Mouse (Mus musculus): Measurements from ENCODE around the gene Rab3a.

Rab3a gene

DNA sequence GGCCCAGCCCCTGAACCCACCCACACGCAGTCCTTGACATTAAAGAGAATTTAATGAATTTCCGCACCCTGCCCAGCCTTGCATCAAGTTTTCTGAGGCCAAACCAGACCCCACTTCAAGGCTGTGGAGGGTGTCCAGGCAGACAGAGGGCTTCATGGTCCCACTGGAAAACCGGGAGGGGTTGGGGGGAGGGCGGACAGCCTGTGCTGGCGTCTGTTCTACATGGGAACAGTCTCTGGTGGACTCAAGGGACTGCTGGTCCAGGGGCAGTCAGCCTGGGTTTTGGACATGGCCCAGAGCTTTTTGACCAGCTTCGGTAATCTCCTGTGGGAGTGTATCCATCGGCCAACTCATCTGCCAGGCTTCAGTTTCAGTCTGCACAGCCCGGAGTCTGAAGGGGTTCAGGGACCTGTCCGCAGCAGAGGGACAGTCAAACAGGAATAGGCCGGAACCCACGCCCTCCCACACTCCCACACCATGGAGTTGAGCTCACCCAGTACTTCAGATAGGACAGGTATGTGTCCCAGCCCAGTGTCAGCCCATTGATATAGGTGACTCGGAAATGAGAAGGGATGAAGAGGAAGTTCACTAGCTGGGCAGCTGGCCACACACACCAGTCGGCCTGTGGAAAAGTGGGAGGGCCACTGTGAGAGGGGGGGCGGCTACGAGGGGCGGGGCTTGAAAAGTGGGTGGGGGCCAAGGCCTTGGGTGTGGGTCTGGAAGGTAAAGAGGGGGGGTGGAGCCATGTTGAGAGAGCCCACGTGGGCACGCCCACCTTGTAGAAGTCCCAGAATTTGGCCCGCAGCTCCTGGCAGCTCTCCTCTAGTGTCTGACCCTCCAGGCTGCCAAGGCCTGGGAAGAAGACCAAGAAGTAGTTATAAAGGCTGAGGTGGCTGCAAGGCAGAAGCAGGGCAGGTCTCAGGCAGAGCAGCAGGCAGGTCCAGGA, 4.4 kb downstream of the Rab3a start:
- no peak for DNase-seq (ENCODE audit: low spot score in 2 of 2)

DNA sequence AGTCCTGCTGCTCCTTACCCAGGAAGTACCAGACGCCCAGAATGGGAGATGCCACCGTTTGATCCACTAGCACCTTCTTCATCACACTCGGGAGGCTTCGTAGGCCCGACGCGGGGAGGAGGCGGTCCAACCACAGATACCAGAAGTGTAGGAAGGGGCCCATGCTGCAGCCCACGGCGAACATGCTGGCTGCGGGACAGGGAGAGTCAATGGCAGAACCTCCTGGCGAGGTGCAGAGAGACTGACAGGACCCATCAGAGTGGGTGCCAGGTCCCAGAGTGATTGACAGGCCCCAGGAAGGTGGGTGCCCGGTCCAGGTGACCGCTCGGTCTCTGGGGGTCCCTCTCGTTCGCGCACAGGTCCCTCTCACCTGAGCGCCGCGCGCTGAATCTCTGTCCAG, 5.9 kb downstream of the Rab3a start:
- no peak for DNase-seq (ENCODE audit: low spot score in 2 of 2)

DNA sequence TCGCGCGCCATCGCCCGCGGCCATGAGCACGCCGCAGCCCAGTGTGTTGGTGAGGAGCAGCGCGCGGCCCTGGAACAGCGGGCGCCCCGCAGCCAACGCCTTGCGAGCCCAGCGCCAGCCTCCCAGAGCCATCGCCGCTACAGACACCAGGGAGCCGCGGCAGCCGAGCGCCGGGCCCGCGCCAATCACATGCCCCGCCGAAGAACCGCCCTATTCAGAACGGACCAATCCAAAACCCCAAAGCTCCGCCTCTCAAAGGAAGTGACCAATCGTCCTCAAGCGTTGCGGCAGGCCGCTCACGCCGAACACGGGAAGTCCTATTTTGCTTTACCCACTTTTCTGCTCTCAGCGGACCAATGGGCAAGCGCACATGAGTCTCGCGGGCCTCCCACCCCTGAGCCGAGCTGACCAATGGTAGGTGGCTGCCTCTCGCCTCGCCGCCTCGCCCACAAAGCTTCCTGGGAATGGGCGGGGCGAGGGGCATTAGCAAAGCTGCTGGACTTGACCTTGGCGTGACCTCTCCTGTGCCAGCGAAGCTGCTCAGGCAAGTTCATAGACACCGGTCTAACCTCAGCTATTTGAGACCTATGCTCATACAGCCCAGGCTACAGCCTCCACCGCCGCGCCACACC, 6.4 kb downstream of the Rab3a start, which contains the start of gene Mpv17l2:
Mpv17l2 (minus strand) TSS at position 172 of the 632 bp plus-strand sequence.
- peak; percentile 94 to 98 for DNase-seq (ENCODE audit: low spot score in 2 of 2)

- no peak for DNase-seq (ENCODE audit: low spot score in 2 of 2)
These were observed 7.6 kb downstream of the Rab3a start for GRCm38 (mm10) chr8:70762118-70762517.

DNA sequence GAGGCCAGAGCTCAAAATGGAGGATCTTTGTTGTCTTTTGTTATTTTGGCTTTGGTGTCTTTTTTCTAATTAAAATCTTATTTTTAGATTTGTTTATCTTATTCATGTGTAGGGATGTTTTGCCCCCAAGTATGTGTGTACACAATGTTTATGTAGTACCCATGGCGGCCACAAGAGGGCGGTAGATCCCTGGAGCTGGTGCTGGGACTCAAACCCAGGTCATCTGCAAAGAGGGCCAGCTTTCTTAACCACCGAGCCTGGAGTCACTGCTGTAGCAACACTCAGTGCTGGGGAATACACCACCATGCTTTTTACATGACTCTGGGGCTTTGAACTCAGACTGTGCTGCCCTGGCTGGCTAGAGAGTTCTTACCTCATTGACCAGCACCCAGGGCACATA, 8.9 kb downstream of the Rab3a start:
- DNase-seq (ENCODE audit: low spot score in 2 of 2), result no peak

GRCm38 (mm10) chr8:70764026-70764425, 9.5 kb downstream of the Rab3a start:
- no peak for DNase-seq (ENCODE audit: low spot score in 2 of 2)

- DNase-seq (ENCODE audit: low spot score in 2 of 2), result no peak
These were observed 10.2 kb downstream of the Rab3a start for GRCm38 (mm10) chr8:70764676-70765075.

GRCm38 (mm10) chr8:70765329-70765728, 10.8 kb downstream of the Rab3a start:
- no peak for DNase-seq (ENCODE audit: low spot score in 2 of 2)

DNA sequence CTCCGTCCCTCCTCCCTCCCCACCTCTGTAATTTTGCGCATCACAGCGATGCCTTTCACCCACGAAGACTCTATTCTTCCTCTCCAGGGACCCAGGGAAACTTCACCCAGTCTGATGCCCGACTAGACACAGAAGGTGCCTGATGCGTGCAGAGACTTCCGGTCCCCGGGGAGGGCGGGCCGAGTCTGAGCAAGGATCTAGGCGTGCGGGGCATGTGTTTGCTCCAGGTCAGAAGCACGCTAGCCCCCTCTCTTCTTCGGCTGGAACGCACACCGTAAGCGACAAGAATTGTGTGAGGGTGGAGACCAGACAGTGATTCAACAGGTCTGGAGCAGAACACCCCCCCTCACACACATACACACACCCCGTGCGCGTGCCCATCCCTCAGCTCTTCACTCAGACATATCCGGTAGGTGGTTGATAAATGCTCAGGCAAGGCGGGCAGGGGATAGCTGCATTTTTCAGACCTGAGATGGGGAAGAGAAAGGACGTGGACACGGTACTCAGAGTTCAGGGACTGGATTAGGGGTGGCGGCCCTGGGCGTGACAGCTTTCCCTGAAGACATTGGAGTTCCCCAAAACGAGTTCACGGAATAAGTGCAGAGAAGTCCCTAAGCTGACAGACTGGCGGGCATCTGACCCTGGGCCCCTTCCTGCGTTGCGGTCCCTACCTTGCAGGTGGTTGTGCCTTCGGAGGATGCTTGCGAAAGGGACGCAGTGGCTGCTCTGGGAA, 11.5 kb downstream of the Rab3a start:
- DNase-seq (ENCODE audit: low spot score in 2 of 2), result no peak

DNA sequence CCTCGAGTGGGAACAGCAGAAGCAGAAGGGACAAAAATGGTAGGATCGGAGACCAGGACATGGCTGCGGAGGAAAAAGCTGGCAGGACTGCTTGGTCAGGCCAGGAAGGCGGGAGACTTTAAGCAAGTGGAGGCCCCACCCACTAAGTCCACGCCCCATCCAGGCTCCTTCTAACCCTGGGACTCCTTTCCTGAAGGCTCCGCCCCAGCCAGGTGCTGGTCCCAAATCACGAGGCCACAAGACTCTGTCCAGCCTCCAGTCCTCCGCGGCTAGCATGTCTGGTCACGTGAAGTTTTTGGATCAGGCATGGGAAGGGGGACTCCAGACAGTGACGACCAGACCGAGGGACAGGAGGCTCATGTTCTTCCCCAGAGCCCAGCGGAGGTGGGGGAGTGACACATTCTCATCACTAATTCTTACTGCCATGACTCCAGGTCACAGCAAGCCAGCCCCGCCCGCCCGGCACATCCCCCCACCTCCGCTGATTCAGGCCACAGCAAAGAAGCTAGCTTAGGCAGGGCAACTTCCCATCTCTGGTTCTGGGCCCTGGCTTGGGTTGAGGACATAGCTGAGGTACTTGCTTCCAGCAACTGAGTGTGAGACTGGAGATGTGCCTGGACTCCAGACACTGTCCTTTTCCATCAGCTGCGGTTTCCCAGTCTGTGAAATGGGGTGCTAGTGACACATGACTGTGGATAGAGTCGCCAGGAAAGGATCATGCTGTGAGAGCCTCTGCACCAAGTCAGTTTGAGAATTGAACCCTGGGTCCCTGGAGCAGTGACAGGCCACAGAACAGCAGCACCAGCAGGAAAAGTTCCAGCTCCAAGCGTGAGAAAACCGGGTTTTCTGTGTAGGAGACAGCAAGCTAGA, 12.3 kb downstream of the Rab3a start:
- no peak for DNase-seq (ENCODE audit: low spot score in 2 of 2)

DNA sequence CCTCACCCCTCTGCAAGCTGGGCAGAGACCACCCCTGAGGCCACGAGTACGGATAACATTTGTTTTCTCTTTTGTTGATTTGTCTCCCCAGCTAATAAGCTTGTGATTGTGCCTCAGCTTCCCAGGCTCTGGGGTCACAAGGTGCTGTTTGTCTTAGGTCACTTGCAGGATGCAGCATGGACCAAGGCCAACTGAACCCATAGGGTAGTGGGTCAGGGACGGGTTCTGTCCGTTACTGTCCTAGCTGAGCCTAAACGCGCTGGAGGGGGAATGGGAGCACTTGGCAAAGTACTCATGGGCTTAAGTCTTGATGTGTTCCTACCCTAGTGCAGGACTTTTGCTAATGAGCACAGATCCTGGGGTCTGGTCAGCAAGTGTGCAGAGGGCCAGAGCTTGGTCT, 13.0 kb downstream of the Rab3a start:
- no peak for DNase-seq (ENCODE audit: low spot score in 2 of 2)

DNA sequence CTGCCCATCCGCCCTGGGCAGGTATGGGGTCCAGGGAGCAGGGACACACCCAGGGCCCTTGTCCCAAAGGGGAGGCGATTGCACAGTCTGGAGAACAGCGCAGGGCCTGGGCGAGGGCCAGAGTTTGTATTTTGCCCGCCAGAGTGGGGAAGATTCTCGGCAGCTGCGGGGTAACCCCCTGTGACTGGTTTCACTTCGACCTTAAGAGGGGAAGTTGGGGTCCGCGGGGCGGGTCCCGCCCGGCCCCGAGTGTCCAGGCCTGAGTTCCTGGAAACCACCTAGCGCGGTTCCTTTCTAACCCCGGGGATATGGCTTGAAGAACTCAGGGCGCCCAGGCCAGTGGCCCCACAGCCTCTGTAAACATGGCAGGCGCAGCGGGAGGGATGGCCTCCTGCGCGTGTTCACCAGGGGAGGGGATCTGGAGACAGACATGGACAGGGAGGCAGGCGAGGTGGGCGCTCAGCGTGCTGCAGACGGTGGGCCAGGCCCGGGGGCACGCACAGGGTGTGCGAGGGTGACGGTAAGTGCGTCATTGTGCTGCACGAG, 13.8 kb downstream of the Rab3a start:
- DNase-seq (ENCODE audit: low spot score in 2 of 2), result no peak

DNA sequence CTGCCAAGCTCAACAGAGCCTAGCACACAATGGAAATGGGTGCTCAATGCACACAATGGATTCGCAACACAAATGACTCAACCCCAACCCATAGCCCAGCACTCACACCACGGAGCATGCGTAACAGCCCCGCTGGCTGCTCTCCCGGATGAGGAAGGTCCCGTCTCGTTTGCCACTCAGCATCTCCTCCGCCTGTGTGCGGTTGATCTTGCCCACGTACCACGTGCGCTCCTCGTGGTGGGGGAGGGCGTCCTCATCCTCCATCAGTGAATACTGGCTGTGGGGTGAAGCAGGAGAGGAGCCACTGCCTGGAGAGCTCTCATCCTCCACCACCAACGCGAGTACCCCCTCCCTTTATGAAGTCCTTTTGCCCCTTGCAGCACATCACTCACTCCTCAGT, 14.5 kb downstream of the Rab3a start:
- DNase-seq (ENCODE audit: low spot score in 2 of 2), result no peak

DNA sequence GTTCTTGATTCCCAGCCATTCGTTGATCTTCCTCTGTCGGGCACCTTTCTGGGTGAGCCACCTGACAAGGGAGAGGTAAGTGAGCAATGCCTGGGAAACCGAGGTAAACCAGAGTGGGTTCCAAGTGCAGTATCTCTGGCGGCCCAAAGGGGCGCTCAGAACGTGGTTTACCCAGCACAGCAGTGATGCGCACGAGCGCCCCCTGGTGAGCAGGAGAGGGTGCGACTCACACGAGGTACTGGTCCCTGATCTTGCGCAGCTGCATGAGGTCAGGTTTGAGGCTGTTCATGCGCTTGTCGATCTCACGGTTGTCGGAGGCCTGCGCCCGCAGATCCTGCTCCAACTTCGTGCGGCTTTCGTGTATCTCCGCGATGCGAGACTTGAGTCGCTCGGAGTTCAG, 14.9 kb downstream of the Rab3a start:
- DNase-seq (ENCODE audit: low spot score in 2 of 2), result peak; percentile 95 to 97

DNA sequence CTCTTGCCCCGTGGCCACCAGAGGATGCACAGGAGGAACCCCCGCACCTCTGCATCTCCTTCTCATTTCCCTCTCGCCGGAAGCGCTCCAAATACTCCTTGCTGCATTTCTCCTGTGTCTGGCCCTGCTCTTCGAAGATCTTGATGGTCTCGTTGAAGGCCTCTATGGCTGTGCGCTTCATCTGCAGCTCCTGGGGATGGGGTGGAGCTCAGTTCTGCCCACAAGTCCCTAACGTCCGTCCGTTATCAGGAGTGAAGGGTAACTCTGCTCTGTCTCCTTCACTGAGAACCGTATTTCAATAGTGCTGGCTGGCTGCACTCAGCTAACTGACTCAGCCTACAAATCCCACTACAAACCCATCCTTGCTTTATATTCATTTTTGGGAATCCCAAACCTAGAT, 15.4 kb downstream of the Rab3a start:
- no peak for DNase-seq (ENCODE audit: low spot score in 2 of 2)

DNA sequence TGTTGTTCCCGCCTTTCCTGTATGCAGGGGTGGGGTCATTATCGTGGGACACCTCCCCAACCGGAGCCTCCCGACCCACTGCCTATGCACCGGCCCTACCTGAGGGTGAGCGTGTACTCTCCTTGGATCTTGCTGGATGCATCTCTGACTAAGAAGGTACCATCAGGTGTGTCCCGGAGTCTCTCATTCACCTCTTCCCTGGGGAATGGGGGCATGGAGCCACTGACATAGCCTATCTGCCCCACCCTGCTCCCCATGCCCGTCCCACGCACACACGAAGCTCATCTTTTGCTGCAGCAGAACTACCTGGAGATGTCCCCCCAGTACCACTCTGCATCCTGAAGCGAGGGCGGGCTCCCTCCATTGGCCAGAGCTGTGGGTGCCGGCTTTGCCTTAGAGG, 16.3 kb downstream of the Rab3a start:
- no peak for DNase-seq (ENCODE audit: low spot score in 2 of 2)

GRCm38 (mm10) chr8:70771217-70771616, 16.7 kb downstream of the Rab3a start:
- no peak for DNase-seq (ENCODE audit: low spot score in 2 of 2)

GRCm38 (mm10) chr8:70772075-70772474, 17.6 kb downstream of the Rab3a start:
- DNase-seq (ENCODE audit: low spot score in 2 of 2), result no peak

DNA sequence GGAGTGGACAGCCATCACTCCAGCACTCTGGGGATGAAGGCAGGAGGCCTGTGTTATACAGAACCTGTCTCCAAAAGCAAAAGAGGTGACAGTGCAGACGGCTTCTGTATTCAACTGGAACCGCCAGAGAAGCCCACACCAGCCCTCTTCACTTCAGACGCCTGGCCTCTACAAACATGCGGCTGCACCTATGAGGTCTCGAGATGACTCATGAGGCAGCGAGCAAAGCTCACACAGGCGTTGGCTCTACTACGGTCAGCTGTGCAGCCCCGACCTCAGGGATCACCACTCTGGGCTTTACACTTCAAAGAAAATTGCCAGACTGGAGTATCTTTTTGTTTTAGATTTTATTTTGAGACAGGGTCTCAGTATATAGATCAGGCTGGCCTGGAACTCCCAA, 18.4 kb downstream of the Rab3a start:
- DNase-seq (ENCODE audit: low spot score in 2 of 2), result no peak

GRCm38 (mm10) chr8:70773410-70773809, 18.9 kb downstream of the Rab3a start:
- DNase-seq (ENCODE audit: low spot score in 2 of 2), result no peak

DNA sequence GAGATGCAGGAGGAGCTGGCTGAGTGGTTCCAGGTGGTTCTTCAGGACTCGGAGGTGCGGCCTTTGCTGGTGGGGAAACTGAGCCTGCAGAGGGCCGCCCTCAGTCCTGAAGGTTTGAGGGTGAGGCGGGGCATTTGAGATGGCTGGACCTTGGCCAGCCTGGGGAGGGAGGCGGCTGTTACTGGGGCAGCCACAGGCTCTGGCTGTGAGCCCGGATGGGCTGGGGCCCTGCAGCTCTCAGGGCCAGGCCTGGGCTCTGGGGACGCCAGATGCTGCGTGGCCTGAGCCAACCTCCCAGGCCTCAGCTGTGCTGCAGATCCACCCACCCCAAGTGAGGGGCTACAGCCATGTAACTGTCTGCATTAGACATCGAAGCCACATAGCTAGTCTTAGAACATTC, 19.4 kb downstream of the Rab3a start:
- no peak for DNase-seq (ENCODE audit: low spot score in 2 of 2)
